Mouse (Mus musculus) heart, postnatal 4 days (tissue): ENCODE measurements at regions not wholly inside any gene's neighbourhood (a gene's known extent, or its start where the extent isn't known, plus 50 kb on each side); places are given as distances from the start of the nearest gene placed in this dataset.
A peak's percentile ranks its signal among the peaks of the same experiment; 100 is the strongest.

Source experiments
- DNase-seq: peaks from one replicate; pipeline ENCODE4 v3.0.0; 2021

GRCm38 (mm10) chr13:52055741-52056140, 209.3 kb downstream of the Gadd45g start:
- no peak for DNase-seq

GRCm38 (mm10) chr13:52057456-52057855, 211.0 kb downstream of the Gadd45g start:
- DNase-seq = no peak

GRCm38 (mm10) chr13:52059756-52060417, 213.4 kb downstream of the Gadd45g start:
- no peak for DNase-seq

- no peak for DNase-seq
These were observed 214.0 kb downstream of the Gadd45g start for GRCm38 (mm10) chr13:52060418-52060870.

- DNase-seq = no peak
These were observed 215.0 kb downstream of the Gadd45g start for GRCm38 (mm10) chr13:52061454-52061853.

- DNase-seq = no peak
These were observed 215.4 kb downstream of the Gadd45g start for GRCm38 (mm10) chr13:52061881-52062280.

GRCm38 (mm10) chr13:52062576-52062975, 216.1 kb downstream of the Gadd45g start:
- no peak for DNase-seq

- no peak for DNase-seq
These were observed 218.8 kb downstream of the Gadd45g start for GRCm38 (mm10) chr13:52065274-52065673.

- DNase-seq = no peak
These were observed 219.2 kb downstream of the Gadd45g start for GRCm38 (mm10) chr13:52065720-52066119.

GRCm38 (mm10) chr13:52067048-52067447, 220.6 kb downstream of the Gadd45g start:
- no peak for DNase-seq

- DNase-seq = no peak
These were observed 222.5 kb downstream of the Gadd45g start for GRCm38 (mm10) chr13:52068886-52069439.

GRCm38 (mm10) chr13:52069714-52070113, 223.2 kb downstream of the Gadd45g start:
- DNase-seq = no peak

GRCm38 (mm10) chr13:52070731-52071663, 224.5 kb downstream of the Gadd45g start:
- DNase-seq = no peak

- peak; percentile 50 for DNase-seq
These were observed 231.1 kb downstream of the Gadd45g start for GRCm38 (mm10) chr13:52077616-52078015.

GRCm38 (mm10) chr13:52078561-52078960, 232.1 kb downstream of the Gadd45g start:
- DNase-seq = peak; percentile 34

GRCm38 (mm10) chr13:52079678-52080246, 233.3 kb downstream of the Gadd45g start:
- peak; percentile 75 for DNase-seq

- no peak for DNase-seq
These were observed 237.3 kb downstream of the Gadd45g start for GRCm38 (mm10) chr13:52083601-52084455.

- DNase-seq = no peak
These were observed 238.6 kb downstream of the Gadd45g start for GRCm38 (mm10) chr13:52085110-52085509.

- no peak for DNase-seq
These were observed 241.8 kb downstream of the Gadd45g start for GRCm38 (mm10) chr13:52088319-52088718.

- no peak for DNase-seq
These were observed 243.9 kb downstream of the Gadd45g start for GRCm38 (mm10) chr13:52090365-52090764.

- peak; percentile 41 for DNase-seq
These were observed 248.3 kb downstream of the Gadd45g start for GRCm38 (mm10) chr13:52094785-52095184.

GRCm38 (mm10) chr13:52096506-52096905, 250.0 kb downstream of the Gadd45g start:
- DNase-seq = no peak
